Mouse (Mus musculus): ENCODE results near the gene Uba6. TPM values are rescaled to one million over a fixed set of nuclear protein-coding genes. Genes with fewer than 3 reads are reported as not detected.

Uba6 gene
- polyA plus RNA-seq, 1 experiment from 2014 or later, result 22.9 TPM

DNA sequence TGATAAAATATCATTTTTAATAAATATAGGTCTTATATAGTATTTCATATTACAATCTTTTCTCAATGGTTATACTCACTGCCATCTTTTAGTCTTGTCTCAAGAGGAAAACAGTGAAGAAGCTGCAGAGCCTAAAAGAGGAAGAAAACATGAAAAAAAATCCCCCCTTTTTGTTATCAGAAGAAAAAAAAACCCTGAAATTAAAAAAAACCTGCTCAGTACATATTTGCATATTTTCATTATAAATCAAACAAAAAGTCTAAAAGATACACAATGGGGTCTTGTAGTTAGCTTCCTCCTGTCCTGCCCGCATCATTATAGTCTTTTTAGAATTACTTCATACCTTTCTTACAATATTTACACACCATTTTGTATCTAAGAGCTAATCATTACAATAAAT lies 43.9 kb downstream of the Uba6 start:
- Histone ChIP-seq H3K27me3 (ENCODE audit: control insufficient read depth, insufficient read depth, low read length) (no peaks in the 10 kb centered on the region), H3K9ac (ENCODE audit: low read depth, low read length) (no peak overlapping the region), H3K36me3 (ENCODE audit: control insufficient read depth, insufficient read depth, low read length) (no peaks in the 10 kb centered on the region), H3K4me3 (ENCODE audit: low read depth, low read length) (no peak overlapping the region), H3K4me1 (replicated peaks; ENCODE audit: control insufficient read depth, insufficient read depth, low read length) (no peaks in the 10 kb centered on the region), H3K9me3 (ENCODE audit: control insufficient read depth, low read length) (no peaks in the 10 kb centered on the region), H3K27ac (ENCODE audit: low read depth, low read length) (no peak overlapping the region), H3K4me2 (replicated peaks; ENCODE audit: low read depth, low read length) (no peak overlapping the region)
- no peak for DNase-seq (ENCODE audit: low spot score)
- ATAC-seq (ENCODE audit: low FRiP score), result no peak
- 98% methylated on average over 1 of the region's 1 CpGs for WGBS

DNA sequence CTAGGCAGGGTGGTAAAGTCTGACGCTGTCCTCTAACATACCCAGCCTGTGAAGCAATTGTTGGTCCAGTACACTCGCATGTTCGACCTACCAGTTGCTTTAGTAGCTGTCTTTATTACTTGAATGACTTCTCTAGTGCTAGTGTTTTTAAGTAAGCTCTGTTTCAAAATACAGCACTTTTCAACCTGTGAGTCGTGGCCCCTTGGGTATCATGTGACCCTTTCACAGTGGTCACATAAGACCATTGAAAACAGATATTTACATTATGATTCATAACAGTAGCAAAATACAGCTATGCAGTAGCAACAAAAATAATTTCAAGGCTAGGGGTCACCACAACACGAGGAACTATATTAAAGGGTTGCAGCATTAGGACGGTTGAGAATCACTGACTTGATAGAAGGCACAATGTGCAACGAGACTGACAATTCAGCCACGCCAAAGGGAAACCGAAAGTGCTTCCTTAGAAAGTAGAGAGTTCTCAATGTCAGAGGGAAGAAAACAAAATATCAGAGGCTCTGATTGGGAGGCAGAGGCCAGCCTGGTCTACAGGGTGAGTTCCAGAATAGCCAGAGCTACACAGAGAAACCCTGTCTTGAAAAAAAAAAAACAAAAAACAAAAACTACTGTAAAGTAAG lies 54.0 kb downstream of the Uba6 start:
- ATAC-seq (ENCODE audit: low FRiP score) (no peak), DNase-seq (ENCODE audit: low spot score) (no peak)
- no peak overlapping the region for H3K27ac ChIP-seq (ENCODE audit: low read depth, low read length)
- H3K4me2 ChIP-seq (replicated peaks; ENCODE audit: low read depth, low read length), result no peak overlapping the region
- no peaks in the 10 kb centered on the region for H3K4me1 ChIP-seq (replicated peaks; ENCODE audit: control insufficient read depth, insufficient read depth, low read length)
- H3K9me3 ChIP-seq (ENCODE audit: control insufficient read depth, low read length), result no peaks in the 10 kb centered on the region
- H3K27me3 ChIP-seq (ENCODE audit: control insufficient read depth, insufficient read depth, low read length), result no peaks in the 10 kb centered on the region
- H3K4me3 ChIP-seq (ENCODE audit: low read depth, low read length), result no peak overlapping the region
- H3K36me3 ChIP-seq (ENCODE audit: control insufficient read depth, insufficient read depth, low read length), result no peaks in the 10 kb centered on the region
- whole genome bisulfite sequencing, result 95% methylated on average over 9 of the region's 9 CpGs
- H3K9ac ChIP-seq (ENCODE audit: low read depth, low read length), result no peak overlapping the region

DNA sequence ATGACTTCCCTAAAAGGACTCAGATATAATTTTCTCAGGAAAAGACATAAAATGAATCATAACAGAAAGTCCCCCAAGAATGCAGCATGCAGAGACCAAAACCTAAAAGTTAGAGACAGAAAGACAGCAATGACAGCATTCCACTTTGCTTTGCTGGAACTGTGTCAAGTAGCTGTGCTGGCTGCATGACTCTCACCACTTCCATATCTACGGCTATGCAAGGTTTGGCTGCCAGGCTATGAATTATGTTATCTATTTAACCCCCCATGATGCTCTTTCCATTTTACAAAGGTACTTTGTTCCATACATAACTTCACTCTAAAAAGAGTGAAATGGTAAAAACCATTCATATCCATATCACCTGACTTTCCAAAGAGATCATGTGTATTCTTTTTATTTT lies 58.6 kb downstream of the Uba6 start:
- Histone ChIP-seq H3K9ac (ENCODE audit: low read depth, low read length) (no peak overlapping the region), H3K36me3 (ENCODE audit: control insufficient read depth, insufficient read depth, low read length) (no peaks in the 10 kb centered on the region), H3K4me1 (replicated peaks; ENCODE audit: control insufficient read depth, insufficient read depth, low read length) (no peaks in the 10 kb centered on the region), H3K4me3 (ENCODE audit: low read depth, low read length) (no peak overlapping the region), H3K9me3 (ENCODE audit: control insufficient read depth, low read length) (no peaks in the 10 kb centered on the region), H3K27me3 (ENCODE audit: control insufficient read depth, insufficient read depth, low read length) (no peaks in the 10 kb centered on the region), H3K27ac (ENCODE audit: low read depth, low read length) (no peak overlapping the region), H3K4me2 (replicated peaks; ENCODE audit: low read depth, low read length) (no peak overlapping the region)
- no peak for ATAC-seq (ENCODE audit: low FRiP score)
- WGBS, result 95% methylated on average over 1 of the region's 1 CpGs
- no peak for DNase-seq (ENCODE audit: low spot score)

DNA sequence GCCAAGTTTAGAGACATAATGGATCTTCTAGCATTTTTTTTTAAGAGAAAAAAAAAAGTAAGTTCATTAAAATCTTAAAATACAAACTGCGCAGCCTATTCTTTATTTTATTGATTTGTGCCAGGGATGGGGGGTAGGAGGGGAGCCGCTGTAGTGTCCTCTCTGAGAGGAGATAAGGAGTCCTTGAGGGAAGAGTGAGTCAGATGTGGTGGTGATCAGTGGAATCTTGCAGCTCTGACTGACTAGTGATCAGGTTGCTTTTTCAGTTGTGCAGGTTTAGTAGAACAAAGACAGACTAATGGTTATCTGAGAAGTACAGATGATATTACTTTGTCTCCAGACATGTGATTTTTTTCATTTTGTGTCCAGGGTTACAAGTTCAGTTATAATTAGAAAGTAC lies 59.6 kb downstream of the Uba6 start:
- no peak for ATAC-seq (ENCODE audit: low FRiP score)
- Histone ChIP-seq H3K36me3 (ENCODE audit: control insufficient read depth, insufficient read depth, low read length) (0 out of 2 replicates have a peak, but pooled peaks cover under 1% of the 10 kb centered on the region), H3K27ac (ENCODE audit: low read depth, low read length) (no peak overlapping the region), H3K9ac (ENCODE audit: low read depth, low read length) (no peak overlapping the region), H3K27me3 (ENCODE audit: control insufficient read depth, insufficient read depth, low read length) (no peaks in the 10 kb centered on the region), H3K4me3 (ENCODE audit: low read depth, low read length) (no peak overlapping the region), H3K9me3 (ENCODE audit: control insufficient read depth, low read length) (no peaks in the 10 kb centered on the region), H3K4me1 (replicated peaks; ENCODE audit: control insufficient read depth, insufficient read depth, low read length) (no peaks in the 10 kb centered on the region), H3K4me2 (replicated peaks; ENCODE audit: low read depth, low read length) (no peak overlapping the region)
- 98% methylated on average over 2 of the region's 2 CpGs for WGBS
- no peak for DNase-seq (ENCODE audit: low spot score)

DNA sequence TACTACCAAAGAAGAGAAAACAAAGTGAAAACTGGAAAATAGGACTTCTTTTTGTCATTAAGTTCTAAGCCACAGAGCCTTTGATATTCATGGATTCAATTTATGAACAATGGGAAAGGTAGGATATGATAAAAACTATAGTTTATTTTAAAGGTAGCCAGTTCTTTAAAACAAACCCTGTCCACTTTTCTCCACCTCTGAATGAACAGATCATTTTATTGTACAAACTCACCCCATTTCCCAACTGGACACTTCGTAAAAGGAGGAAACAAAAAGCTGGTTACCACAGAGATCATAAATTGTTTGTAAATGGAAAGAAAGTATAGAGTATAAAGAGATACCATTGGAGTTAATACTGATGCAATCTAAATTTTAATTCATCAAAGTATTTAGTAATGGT lies 61.5 kb downstream of the Uba6 start:
- no peaks in the 10 kb centered on the region for H3K9me3 ChIP-seq (ENCODE audit: control insufficient read depth, low read length)
- no peak overlapping the region for H3K9ac ChIP-seq (ENCODE audit: low read depth, low read length)
- ATAC-seq (ENCODE audit: low FRiP score) (no peak), DNase-seq (ENCODE audit: low spot score) (no peak)
- 94% methylated on average over 1 of the region's 1 CpGs for WGBS
- H3K36me3 ChIP-seq (ENCODE audit: control insufficient read depth, insufficient read depth, low read length), result 0 out of 2 replicates have a peak, but pooled peaks cover 4% of the 10 kb centered on the region
- no peak overlapping the region for H3K4me3 ChIP-seq (ENCODE audit: low read depth, low read length)
- H3K4me1 ChIP-seq (replicated peaks; ENCODE audit: control insufficient read depth, insufficient read depth, low read length), result no peaks in the 10 kb centered on the region
- no peak overlapping the region for H3K4me2 ChIP-seq (replicated peaks; ENCODE audit: low read depth, low read length)
- no peaks in the 10 kb centered on the region for H3K27me3 ChIP-seq (ENCODE audit: control insufficient read depth, insufficient read depth, low read length)
- no peak overlapping the region for H3K27ac ChIP-seq (ENCODE audit: low read depth, low read length)

DNA sequence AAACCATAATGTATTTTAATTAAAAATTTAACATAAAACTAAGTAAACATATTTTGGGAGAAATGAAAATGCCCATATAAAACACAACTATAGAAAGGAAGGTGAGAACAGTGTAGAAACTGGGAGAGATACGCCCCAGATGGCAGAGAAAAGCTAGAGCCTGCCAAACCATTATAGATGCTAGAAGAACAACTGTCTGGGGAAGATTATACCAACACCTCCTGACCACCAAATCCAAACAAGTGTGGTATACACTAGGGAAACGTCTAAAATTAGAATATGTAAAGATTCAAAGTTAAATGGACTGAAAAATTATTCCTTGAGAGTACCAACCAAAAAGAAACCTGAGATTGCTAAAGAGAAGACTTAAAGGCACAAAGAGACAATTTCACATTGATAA lies 66.0 kb downstream of the Uba6 start:
- 89% methylated on average over 2 of the region's 2 CpGs for WGBS
- no peak for DNase-seq (ENCODE audit: low spot score)
- Histone ChIP-seq H3K9ac (ENCODE audit: low read depth, low read length) (no peak overlapping the region), H3K27me3 (ENCODE audit: control insufficient read depth, insufficient read depth, low read length) (no peaks in the 10 kb centered on the region), H3K4me3 (ENCODE audit: low read depth, low read length) (no peak overlapping the region), H3K36me3 (ENCODE audit: control insufficient read depth, insufficient read depth, low read length) (0 out of 2 replicates have a peak, but pooled peaks cover 4% of the 10 kb centered on the region), H3K4me2 (replicated peaks; ENCODE audit: low read depth, low read length) (no peak overlapping the region), H3K9me3 (ENCODE audit: control insufficient read depth, low read length) (no peaks in the 10 kb centered on the region), H3K4me1 (replicated peaks; ENCODE audit: control insufficient read depth, insufficient read depth, low read length) (no peaks in the 10 kb centered on the region), H3K27ac (ENCODE audit: low read depth, low read length) (no peak overlapping the region)
- no peak for ATAC-seq (ENCODE audit: low FRiP score)

DNA sequence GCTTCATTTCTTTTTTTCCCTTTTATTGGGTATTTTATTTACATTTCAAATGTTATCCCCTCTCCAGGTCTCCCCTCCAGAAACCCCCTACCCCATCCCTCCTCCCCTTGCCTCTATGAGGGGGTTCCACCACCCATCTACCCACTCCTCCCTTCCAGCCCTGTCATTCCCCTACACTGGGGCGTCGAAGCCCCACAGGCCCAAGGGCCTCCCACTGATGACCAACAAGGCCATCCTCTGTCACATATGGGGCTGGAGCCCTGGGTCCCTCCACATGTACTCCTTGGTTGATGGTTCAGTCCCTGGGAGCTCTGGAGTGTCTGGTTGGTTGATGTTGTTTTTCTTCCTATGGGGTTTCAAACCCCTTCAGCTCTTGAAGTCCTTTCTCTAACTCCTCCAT lies 70.4 kb downstream of the Uba6 start:
- no peak overlapping the region for H3K9ac ChIP-seq (ENCODE audit: low read depth, low read length)
- H3K4me1 ChIP-seq (replicated peaks; ENCODE audit: control insufficient read depth, insufficient read depth, low read length), result no peaks in the 10 kb centered on the region
- ATAC-seq (ENCODE audit: low FRiP score), result no peak
- H3K4me3 ChIP-seq (ENCODE audit: low read depth, low read length), result no peak overlapping the region
- no peaks in the 10 kb centered on the region for H3K36me3 ChIP-seq (ENCODE audit: control insufficient read depth, insufficient read depth, low read length)
- 96% methylated on average over 2 of the region's 2 CpGs for WGBS
- H3K4me2 ChIP-seq (replicated peaks; ENCODE audit: low read depth, low read length), result no peak overlapping the region
- DNase-seq (ENCODE audit: low spot score), result no peak
- H3K27me3 ChIP-seq (ENCODE audit: control insufficient read depth, insufficient read depth, low read length), result no peaks in the 10 kb centered on the region
- H3K9me3 ChIP-seq (ENCODE audit: control insufficient read depth, low read length), result no peaks in the 10 kb centered on the region
- no peak overlapping the region for H3K27ac ChIP-seq (ENCODE audit: low read depth, low read length)

DNA sequence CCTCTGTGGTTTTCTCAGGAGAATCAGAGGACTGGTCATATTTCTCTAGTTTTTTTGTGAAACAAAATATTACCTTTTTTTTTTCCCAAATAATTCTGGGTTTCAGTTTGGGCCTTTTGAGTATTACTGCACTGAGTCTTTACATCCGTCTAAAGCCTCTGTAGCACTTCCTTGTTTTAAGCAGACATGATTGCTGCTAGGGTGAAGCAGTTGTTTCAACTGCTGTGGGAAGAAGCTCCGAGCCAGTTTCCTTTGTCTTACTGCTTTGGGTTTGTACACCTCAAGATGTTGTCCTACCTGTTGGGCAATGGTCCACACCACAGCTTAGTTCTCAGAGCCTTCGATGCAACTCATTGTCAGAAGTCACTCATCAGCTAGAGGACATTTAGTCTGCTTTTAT lies 72.0 kb downstream of the Uba6 start:
- Histone ChIP-seq H3K36me3 (ENCODE audit: control insufficient read depth, insufficient read depth, low read length) (no peaks in the 10 kb centered on the region), H3K4me3 (ENCODE audit: low read depth, low read length) (no peak overlapping the region), H3K27ac (ENCODE audit: low read depth, low read length) (no peak overlapping the region), H3K9ac (ENCODE audit: low read depth, low read length) (no peak overlapping the region), H3K4me1 (replicated peaks; ENCODE audit: control insufficient read depth, insufficient read depth, low read length) (no peaks in the 10 kb centered on the region), H3K4me2 (replicated peaks; ENCODE audit: low read depth, low read length) (no peak overlapping the region), H3K9me3 (ENCODE audit: control insufficient read depth, low read length) (no peaks in the 10 kb centered on the region), H3K27me3 (ENCODE audit: control insufficient read depth, insufficient read depth, low read length) (no peaks in the 10 kb centered on the region)
- ATAC-seq (ENCODE audit: low FRiP score), result no peak
- no peak for DNase-seq (ENCODE audit: low spot score)
- 81% methylated on average over 3 of the region's 3 CpGs for WGBS

DNA sequence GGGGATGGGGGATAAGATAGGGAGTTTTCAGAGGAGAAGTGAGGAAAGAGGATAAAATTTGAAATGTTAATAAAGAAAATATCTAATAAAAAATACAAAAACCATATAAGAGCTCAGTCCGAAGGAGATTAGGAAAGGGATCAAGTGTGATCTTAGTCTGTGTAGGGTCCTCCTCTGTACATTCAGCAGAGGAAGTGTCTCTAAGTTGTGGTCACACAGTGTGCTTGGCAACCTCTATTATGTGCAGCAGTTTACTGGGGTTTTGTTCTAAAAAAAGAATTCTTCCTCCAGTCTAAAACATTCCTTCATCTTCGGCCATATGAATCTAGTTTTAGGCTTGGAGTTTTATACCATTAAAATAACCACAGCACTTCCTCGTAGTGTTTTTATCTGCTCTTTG lies 73.6 kb downstream of the Uba6 start:
- Histone ChIP-seq H3K27me3 (ENCODE audit: control insufficient read depth, insufficient read depth, low read length) (no peaks in the 10 kb centered on the region), H3K4me1 (replicated peaks; ENCODE audit: control insufficient read depth, insufficient read depth, low read length) (no peaks in the 10 kb centered on the region), H3K9ac (ENCODE audit: low read depth, low read length) (no peak overlapping the region), H3K4me2 (replicated peaks; ENCODE audit: low read depth, low read length) (no peak overlapping the region), H3K36me3 (ENCODE audit: control insufficient read depth, insufficient read depth, low read length) (no peaks in the 10 kb centered on the region), H3K27ac (ENCODE audit: low read depth, low read length) (no peak overlapping the region), H3K9me3 (ENCODE audit: control insufficient read depth, low read length) (no peaks in the 10 kb centered on the region), H3K4me3 (ENCODE audit: low read depth, low read length) (no peak overlapping the region)
- 83% methylated on average over 3 of the region's 3 CpGs for WGBS
- ATAC-seq (ENCODE audit: low FRiP score), result no peak
- DNase-seq (ENCODE audit: low spot score), result no peak
